Mouse (Mus musculus): ENCODE results near the gene Saa2.
"Not testable (repeated sequence)": the region's sequence is repeated elsewhere in the genome, so short reads cannot be mapped to it uniquely, and the experiment has no call there.

Gene Saa2

DNA sequence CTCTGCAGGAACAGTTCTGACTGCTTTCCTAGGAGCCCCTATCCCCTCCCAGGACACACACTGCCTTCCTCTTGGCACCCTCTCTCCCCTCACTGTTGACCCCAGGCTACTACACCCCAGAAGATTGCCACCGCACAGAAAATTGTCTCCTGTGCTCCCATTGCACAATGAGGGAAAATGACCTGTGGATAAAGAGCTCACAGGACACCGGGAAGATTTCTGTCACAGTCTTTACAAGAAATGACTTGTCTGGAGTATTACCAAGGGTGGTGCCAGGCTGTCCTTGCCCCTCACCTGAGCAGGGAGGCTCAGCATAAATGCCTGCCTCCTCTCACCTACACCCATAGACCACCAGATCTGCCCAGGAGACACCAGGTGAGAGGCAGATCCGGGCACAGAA, at the start of gene Saa2:
Saa2 (plus strand) TSS at position 301 of the 400 bp plus-strand sequence.
- no peak for DNase-seq (ENCODE audit: low read depth, low spot score)

DNA sequence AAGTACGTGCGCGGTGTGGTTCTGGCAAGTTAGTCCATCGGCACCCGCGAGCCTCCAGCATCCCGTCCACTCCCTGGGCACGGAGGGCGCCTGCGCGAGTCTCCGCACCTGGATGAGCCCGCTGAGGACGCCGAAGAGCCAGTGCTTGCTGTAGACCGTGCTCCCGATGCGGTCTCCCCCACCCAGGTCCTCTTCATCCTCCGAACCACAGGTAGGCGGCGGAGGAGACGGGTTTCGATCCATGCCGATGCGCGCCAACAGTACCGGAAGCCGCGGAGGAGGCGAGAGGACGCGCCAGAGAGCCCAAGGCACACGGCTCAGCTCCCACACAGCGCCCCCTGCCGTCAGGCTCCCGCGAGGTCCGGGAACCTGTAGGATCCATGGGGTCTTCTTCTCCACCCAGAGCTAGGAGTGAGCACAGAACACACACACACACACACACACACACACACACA, 41.2 kb upstream of the Saa2 start, which contains the start of gene Saal1:
Saal1 (minus strand) TSS at position 291 of the 455 bp plus-strand sequence.
- DNase-seq (ENCODE audit: low read depth, low spot score), result peak; percentile 86

GRCm38 (mm10) chr7:46712250-46712649, 39.3 kb upstream of the Saa2 start:
- no peak for DNase-seq (ENCODE audit: low read depth, low spot score)

DNA sequence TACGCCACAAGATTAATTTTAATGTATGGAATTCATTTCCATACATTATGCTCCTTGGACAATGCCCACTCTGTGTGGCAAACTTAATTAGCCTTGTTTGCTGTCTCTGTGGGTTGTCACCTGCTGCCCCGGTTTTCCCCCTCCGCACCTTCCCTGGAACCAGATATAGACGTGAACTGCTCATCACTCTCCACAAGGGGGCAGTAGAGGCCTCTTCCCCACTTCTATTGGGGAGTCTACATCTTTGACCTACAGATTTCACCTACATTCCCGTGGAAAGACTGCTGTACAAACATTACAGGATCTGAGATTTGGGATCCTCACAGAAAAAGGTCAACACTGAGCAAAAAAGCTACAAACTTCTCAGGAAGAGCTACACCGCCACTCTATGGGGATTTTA, 37.1 kb upstream of the Saa2 start:
- peak; percentile 59 for DNase-seq (ENCODE audit: low read depth, low spot score)

GRCm38 (mm10) chr7:46715600-46715999, 36.0 kb upstream of the Saa2 start, which contains the start of gene Saa3:
Saa3 (minus strand) TSS chr7:46715700.
- DNase-seq (ENCODE audit: low read depth, low spot score), result no peak

DNA sequence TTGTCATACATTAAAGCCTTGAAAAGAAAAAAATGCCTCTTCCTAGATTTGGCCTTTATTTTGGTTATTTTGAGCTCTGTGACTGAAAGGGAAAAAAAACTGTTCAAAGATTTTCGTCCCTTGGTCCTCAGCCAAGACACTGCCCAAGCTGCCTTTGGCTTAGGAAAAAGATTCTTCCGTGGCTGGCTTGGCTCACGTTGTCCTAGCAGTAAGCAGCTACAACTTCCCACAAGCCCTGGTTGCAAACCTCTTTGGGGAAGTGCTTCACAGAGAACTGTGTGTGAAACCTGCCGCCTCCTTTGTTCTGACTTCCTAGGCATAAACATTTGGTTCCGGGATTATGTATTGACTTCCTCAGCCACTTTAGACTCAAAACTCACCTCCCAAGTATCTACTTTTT, 34.7 kb upstream of the Saa2 start:
- no peak for DNase-seq (ENCODE audit: low read depth, low spot score)

GRCm38 (mm10) chr7:46718591-46719270, 32.9 kb upstream of the Saa2 start:
- DNase-seq (ENCODE audit: low read depth, low spot score), result no peak

GRCm38 (mm10) chr7:46719526-46719925, 32.1 kb upstream of the Saa2 start:
- DNase-seq (ENCODE audit: low read depth, low spot score), result no peak

DNA sequence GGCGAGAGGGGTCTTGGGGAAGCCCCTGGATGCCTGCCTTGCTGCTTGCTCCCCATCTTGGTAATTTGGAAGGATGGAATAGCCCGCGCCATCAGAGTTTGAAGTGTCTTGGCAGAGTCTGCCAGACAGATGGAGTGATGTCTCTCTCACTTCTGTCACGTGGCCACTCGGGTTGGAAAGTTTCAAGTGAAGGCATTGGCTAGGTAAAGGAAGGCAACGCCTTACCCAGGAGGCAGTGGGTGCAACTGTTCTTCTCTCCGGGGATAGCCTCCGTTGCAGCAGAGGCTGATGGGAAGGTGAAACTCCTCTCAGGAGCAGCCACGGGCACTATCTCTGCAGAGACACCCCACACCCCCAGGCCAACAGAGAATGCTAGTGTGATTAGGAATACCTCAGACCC, 31.1 kb upstream of the Saa2 start:
- DNase-seq (ENCODE audit: low read depth, low spot score), result no peak

GRCm38 (mm10) chr7:46723354-46723753, 28.2 kb upstream of the Saa2 start:
- no peak for DNase-seq (ENCODE audit: low read depth, low spot score)

DNA sequence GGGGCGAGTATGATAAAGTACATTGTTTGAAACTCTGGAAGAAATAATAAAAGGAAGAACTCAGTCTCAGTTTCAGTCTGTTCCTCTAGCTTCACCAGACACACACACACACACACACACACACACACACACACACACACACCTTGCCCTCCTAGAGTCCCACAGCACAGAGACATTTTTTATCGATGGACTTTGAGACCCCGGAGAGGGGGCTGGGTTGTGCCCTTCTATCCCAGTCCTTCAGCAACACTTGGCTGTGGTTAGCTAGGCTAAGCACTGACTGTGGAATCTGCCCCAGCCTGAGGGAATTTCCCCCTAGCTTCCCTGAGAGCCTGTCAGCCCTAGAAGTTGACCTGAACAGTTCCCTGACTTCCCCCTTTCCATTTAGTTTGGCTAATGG, 27.7 kb upstream of the Saa2 start:
- no peak for DNase-seq (ENCODE audit: low read depth, low spot score)

- no peak for DNase-seq (ENCODE audit: low read depth, low spot score)
These were observed 27.2 kb upstream of the Saa2 start for GRCm38 (mm10) chr7:46724396-46724795.

GRCm38 (mm10) chr7:46727584-46727983, 24.0 kb upstream of the Saa2 start:
- DNase-seq (ENCODE audit: low read depth, low spot score), result no peak

- no peak for DNase-seq (ENCODE audit: low read depth, low spot score)
These were observed 19.1 kb upstream of the Saa2 start, which contains the start of gene Saa4 for GRCm38 (mm10) chr7:46732458-46732857. Saa4 (minus strand) TSS chr7:46732603.

DNA sequence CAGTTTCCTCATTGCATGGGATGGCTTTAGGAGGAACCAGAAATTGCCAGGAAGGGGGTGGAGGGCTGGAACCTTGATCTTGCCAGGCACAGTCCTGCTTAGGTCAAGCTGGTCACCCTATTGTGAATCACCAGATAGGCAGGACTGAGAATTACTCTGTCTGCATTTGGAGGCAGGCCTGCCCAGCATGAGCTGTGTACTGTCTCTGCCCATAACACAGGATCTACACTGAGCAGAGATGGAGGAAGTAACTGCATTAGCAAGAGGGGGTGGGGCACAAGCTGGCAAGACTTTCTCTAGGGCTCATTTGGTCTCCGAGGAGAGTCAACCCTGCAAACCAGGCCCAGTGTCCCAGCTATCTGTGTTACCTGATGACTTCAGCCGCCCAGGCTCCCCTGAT, 16.6 kb upstream of the Saa2 start:
- no peak for DNase-seq (ENCODE audit: low read depth, low spot score)

DNA sequence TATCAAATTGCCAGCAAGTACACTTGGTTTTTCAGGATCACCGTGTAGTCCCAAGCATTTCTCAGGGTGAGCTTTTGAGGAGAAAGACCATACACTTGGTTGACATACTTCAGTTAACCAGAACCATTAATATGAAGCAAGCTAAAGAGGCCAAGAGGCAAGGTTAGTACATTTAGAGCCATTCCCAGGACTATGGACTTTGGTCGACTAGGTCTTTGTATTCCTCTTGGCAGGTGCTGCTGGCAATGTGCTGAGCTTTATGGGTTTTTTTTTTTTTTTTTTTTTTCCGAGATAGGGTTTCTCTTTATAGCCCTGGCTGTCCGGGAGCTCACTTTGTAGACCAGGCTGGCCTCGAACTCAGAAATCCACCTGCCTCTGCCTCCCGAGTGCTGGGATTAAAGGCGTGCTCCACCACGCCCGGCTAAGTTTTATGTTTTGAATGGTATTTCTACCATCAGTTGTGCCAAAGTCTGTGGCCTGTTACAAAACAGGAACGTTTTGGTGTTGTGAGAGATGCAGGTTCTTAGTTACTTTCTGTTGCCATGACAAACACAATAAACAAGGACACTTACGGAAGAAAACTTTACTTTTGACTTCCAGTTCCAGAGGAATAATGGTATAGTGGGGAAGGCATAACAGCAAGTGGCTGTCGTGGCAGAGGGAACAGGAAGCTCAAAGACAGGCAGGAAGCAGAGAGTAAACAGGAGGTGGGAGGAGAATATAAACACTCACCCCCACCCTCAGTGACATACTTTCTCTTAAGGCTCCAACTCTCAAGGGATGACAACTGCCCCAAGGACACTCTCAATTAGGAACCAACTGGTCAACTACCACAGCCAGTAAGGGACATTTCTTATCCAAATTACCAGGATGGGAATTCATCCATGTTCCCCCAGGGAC, 12.8 kb upstream of the Saa2 start:
- DNase-seq (ENCODE audit: low read depth, low spot score), result no peak

GRCm38 (mm10) chr7:46740041-46740440, 11.5 kb upstream of the Saa2 start:
- DNase-seq (ENCODE audit: low read depth, low spot score), result not testable (repeated sequence)

GRCm38 (mm10) chr7:46742880-46743279, 8.7 kb upstream of the Saa2 start, which contains the start of gene Saa1:
Saa1 (minus strand) TSS chr7:46742980.
- not testable (repeated sequence) for DNase-seq (ENCODE audit: low read depth, low spot score)

DNA sequence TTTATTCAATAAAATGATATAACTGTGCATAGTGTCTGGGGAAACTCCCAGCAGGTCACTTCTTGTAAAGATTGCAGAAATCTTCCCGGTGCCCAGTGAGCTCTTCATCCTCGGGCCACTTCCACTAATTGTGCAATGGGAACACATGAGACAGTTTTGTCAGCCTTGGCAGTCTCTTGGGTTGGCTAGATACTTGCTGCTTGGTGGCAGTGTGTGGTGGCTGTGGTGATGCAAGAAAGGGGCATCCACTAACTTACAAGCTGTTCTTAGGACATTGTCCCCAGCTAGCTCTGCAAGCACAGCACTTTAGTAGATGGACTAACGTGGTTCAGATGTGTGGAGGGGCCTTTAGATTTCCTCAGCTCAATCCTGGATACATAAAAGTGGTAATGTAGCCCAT, 5.8 kb upstream of the Saa2 start:
- DNase-seq (ENCODE audit: low read depth, low spot score), result no peak

DNA sequence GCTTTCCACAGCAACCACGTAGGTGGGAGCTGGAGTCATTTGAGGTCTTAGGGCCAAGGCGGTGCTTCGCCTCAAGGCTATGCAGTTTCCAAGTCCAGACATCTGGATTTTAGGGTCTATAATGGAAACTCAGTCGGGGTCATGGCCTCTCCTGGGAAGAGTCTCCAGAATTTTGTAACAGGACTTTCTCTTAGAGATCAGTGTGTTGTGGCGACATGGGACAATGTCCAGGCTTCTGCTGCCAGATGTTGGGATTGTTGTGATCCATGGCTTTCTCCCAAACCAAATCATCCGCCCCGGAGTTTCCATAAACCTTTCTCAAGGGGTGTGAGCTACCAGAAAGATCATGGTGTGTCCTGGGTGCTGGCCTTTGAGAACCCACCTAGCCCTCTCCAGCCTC, 5.2 kb upstream of the Saa2 start:
- no peak for DNase-seq (ENCODE audit: low read depth, low spot score)

GRCm38 (mm10) chr7:46748459-46748858, 3.1 kb upstream of the Saa2 start:
- DNase-seq (ENCODE audit: low read depth, low spot score), result no peak

DNA sequence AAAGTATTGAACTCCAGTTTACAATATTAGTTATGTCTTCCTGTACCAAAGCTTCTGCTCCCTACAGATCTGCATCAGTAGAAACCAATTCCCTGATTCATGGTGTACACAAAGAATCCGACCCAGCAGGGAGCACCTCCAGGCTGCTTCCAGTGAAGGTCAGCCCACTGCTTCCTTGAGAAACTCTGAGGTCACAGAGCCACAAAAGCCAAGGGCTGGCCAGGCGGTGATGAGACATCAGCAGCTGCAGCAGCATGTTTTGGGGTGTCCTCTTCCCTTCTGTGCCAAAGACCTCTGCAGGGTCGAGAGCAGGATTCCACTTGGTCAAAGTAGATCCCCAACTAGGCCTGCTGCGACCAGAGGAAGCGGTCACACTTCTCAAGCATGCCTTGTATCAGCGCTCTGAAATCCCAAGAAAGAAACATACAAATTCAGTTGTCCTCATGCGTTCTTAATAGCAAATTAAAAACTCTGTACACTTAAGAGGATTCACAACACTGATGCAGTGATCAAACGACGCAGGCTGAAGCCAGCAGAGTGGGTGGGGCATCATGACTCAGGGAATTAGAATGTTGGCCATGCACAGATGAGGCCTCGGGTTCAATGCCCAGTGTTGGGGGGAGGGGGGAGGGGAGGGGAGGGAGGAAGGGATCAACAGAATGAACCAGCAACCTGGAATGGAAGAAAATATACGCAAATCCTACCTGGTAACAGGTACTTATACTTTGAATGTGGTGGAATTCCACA, 9.6 kb downstream of the Saa2 start:
- no peak for DNase-seq (ENCODE audit: low read depth, low spot score)

All from retina, postnatal 7 days (tissue).